Mouse (Mus musculus) megakaryocyte, embryonic 14.5 days (primary cell): ENCODE measurements at regions not wholly inside any gene's neighbourhood (a gene's known extent, or its start where the extent isn't known, plus 50 kb on each side); places are given as distances from the start of the nearest gene placed in this dataset.

Source experiments
- FLI1 ChIP-seq: IDR thresholded peaks from 2 replicates; pipeline ENCODE4 v1.6.1; 2012; ENCODE audit warnings: low read length, inconsistent platforms, mixed read lengths
- GATA1 ChIP-seq: IDR thresholded peaks from 3 replicates; pipeline ENCODE4 v1.6.1; 2012; ENCODE audit warnings: mixed read lengths, low read length, inconsistent platforms, borderline replicate concordance

DNA sequence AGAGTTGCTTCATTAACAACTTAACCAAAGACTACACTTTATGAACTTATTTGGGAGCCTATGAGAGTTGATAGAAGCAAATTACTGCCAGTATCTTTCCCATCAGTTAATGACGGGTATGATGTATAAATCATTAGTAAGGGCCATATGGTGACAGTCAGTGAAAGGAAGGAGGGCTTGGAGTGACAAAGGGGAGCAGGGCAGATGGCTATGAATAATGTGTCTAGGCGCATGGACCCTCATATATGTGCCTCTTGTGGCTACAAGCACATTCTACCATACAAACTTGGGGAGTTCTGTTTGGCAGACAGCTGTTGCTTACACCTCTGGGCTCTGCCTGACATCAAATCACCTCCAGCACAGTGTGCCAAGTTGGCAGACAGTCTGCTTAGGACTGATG, 227.8 kb upstream of the Plxna2 start:
- TF ChIP-seq GATA1 (no peak), FLI1 (no peak)
